Mouse (Mus musculus): ENCODE data around the gene Sphk1. TPM values are rescaled to one million over a fixed set of nuclear protein-coding genes. Genes with fewer than 3 reads are reported as not detected.
"Not testable (repeated sequence)": the region's sequence is repeated elsewhere in the genome, so short reads cannot be mapped to it uniquely, and the experiment has no call there.

Gene Sphk1
- total RNA-seq (2015; ENCODE audit: low replicate concordance) (34.0 and 39.3 TPM in 2 replicates), total RNA-seq (2017; ENCODE audit: low replicate concordance) (65.2 and 96.7 TPM in 2 replicates)

DNA sequence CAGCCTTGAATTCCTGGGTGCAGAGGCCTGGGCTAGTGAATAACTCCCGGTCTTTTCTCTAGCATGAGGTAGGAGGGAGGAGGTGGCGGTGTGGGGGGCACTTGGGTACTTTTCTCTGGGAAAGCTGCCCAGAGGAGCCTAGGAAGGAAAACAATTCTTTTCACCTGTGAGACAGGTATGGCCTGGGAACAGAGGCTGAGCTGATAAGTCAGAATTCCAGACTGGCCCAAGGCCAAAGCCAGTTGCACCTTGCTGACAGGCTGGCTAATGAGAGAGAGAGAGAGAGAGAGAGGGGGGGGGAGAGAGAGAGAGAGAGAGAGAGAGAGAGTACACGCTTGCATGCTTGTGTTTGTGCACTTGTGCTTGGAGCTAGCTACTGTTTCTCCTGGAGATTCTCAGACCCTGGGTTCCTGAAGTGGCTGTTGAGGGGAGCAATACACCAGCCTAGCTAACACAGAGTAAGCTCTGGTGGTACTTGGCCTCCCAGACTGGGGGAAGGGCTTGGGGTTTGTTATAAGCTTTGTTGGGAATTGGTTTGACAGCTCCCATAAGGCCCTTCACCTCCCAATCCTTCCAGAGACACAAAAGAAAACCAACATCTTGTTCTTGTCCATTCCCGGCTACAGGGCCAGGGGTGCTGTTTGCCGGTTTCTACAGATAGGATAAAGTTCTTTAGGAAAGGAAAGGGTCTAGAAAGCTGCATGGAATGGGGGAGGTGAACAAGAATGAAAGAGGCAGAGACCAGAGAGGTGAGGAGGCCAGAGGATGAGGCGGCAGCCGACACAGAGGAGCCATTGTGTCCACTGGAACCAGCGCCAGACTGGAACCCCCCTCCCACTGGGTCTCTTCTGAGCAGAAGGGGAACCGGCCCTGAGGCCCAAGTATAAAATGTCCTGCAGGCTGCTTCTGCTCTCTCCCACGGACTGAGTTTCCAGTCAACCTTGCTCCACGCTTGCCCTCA lies at the start of gene Sphk1:
Sphk1 (plus strand) TSS at position 739 of the 961 bp plus-strand sequence.
- no peak for ATAC-seq (replicated peaks; ENCODE audit: low FRiP score, poor library complexity, severe bottlenecking)

GRCm38 (mm10) chr11:116480975-116481374 lies 49.8 kb upstream of the Sphk1 start:
- no peak for ATAC-seq (replicated peaks; ENCODE audit: low FRiP score, poor library complexity, severe bottlenecking)

DNA sequence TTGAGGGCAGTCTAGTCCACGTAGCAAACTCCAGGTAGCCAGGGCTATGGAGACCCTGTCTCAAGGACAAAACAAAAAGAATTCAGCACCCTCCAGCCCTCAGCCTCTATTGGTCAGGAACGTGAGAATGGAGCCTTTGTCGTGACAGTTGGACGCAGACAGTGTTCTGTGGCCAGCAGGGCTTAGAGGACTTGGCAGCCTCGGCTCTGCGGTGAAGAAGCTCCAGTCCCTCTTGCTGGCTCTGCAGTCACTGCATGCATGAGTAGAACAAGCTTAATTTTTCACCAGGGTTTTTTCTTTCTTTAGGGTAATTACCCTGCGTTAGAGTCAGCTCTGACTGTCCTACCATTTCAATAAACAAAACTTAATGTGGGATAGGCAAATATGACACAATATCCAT lies 48.9 kb upstream of the Sphk1 start:
- ATAC-seq (replicated peaks; ENCODE audit: low FRiP score, poor library complexity, severe bottlenecking), result no peak

GRCm38 (mm10) chr11:116484261-116484660 lies 46.5 kb upstream of the Sphk1 start:
- no peak for ATAC-seq (replicated peaks; ENCODE audit: low FRiP score, poor library complexity, severe bottlenecking)

DNA sequence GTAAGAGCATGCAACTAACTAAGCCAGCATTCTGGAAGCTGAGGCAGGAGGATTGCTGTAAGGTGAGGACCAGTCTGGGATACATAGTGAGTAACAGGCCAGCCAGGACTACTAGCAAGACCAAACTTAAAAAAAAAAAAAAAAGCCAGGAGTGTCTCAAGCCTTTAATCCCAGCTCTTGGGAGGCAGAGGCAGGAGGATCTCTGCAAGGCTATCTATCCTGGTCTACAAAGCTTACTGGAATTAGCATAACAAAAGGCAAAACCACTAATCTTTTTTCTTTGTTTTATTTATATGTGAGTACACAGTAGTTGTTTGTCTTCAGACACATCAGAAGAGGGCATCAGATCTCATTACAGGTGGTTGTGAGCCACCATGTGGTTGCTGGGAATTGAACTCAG lies 42.5 kb upstream of the Sphk1 start:
- no peak for ATAC-seq (replicated peaks; ENCODE audit: low FRiP score, poor library complexity, severe bottlenecking)

DNA sequence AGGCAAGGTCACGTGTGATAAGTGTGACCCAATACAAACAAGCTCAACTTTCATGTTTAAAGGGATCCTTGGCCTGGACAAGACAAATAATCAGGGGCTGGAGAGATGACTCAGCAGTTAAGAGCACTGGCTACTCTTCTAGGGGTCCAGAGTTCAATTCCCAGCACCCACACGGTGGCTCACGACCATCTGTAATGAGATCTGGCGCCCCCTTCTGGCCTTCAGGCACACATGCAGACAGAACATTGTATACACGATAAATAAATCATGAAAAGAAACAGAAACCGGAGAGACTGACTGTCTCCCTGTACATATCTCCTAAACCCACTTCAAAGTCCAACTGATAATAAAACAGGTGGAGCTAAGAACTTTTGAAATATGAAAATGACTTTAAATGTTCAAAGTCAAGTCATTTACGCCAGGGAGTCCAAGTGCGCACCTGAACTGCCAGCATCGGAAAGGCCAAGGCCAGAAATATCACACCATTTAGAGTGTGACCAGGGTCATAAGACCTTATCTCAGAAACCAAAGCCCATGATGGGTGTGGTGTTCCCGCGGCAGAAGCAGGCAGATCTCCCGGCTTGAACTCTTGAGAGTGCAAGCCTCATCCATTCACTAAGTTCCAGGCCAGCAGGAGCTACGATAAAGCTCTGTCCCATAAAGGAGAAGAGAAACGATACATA lies 41.9 kb upstream of the Sphk1 start:
- ATAC-seq (replicated peaks; ENCODE audit: low FRiP score, poor library complexity, severe bottlenecking), result no peak

GRCm38 (mm10) chr11:116489771-116490231 lies 40.9 kb upstream of the Sphk1 start:
- peak; percentile 13 for ATAC-seq (replicated peaks; ENCODE audit: low FRiP score, poor library complexity, severe bottlenecking)

DNA sequence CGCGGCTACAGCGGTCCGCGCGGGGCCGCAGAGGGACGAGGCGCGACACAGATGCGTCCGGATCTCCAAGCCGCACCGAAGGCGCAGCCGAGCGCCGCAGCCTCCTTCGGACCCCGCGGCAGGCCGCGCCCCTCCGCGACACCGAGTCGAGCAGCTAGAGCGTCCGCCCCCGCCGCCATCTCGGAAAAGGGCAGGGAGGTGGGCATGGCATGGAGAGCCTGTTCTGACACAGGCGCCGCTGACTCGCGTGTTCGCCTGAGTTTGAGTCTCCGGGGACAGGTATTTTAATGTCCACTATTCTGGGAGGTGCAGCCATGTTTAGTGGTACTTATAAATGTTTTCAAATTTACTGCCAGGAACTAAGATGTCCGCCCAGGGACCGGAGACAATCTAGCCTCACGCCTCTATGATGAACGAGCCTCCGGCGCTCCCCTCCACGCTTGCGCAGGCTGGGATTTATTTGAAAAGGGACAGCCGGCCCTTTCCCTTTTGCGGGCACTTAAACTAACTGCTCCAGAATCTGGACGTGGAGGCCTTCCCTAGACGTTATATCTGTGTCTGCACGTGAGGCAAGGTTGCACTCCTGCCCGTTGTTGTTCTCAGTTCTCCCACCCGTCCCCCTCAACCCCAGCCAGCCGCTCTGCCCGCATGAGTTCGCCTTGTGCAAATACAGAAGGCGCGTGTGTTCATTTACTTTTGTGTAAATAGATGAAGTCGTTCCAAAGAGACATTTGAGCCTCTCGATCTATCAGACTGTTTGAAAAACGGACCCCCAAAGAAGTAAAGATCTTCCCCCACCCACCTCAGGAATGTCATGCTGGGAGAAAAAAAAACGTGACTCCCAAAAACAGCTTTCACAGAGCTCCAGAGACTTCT lies 40.3 kb upstream of the Sphk1 start:
- peak; percentile 91 for ATAC-seq (replicated peaks; ENCODE audit: low FRiP score, poor library complexity, severe bottlenecking)

- ATAC-seq (replicated peaks; ENCODE audit: low FRiP score, poor library complexity, severe bottlenecking), result no peak
Observed at GRCm38 (mm10) chr11:116491338-116491737, 39.4 kb upstream of the Sphk1 start.

DNA sequence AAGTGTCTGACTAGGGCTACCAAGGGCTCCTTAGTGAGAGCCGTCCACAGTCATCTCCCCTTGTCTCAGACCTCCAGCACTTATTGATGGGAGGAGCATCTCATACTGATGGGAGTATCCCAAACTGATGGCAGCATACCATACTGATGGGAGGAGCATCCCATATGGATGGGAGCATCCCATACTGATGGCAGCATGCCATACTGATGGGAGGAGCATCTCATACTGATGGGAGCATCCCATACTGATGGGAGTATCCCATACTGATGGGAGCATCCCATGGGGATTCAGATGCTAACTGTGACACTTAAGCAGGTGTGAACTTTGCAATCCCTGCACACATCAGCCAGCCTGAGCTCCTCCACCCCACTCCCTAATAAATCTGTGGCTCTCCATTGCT lies 38.2 kb upstream of the Sphk1 start:
- ATAC-seq (replicated peaks; ENCODE audit: low FRiP score, poor library complexity, severe bottlenecking), result not testable (repeated sequence)

- ATAC-seq (replicated peaks; ENCODE audit: low FRiP score, poor library complexity, severe bottlenecking), result no peak
Observed at GRCm38 (mm10) chr11:116493191-116493590, 37.5 kb upstream of the Sphk1 start.

- ATAC-seq (replicated peaks; ENCODE audit: low FRiP score, poor library complexity, severe bottlenecking), result peak; percentile 57
Observed at GRCm38 (mm10) chr11:116493795-116494252, 36.9 kb upstream of the Sphk1 start, which contains the start of gene Prpsap1. TSS of gene Prpsap1 (minus strand) at chr11:116494202.

DNA sequence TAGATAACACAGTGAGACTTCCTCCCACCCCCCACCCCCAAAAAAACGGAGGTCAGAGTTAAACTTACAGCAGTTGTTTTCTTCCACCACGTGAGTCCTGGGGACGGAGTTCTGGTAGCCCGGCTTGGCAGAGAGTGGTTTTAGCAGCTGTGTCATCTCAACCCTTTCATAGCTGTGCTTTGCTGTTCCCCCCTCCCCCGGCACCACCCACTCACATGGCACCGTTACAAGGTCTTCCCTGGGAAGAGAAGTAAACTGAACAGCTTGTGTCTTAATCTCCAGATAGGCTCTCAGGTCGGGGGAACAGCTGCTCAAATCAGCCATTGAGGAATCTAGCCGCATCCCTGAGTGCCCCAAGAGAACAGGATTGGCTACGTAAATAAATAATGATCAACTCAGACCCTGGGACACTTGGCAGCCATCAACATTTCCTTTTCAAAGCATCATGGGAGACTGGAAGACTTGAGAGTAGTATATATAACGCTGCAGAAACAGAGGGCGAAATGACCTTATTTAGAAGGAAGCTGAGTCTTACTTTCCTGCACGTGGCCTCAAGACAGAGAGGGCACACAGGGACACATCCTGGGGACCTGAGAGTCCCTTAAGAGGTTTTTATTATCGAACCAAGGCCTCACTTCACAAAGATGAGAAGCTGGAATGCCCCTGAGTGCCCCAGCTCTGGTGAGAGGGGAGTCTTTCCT lies 36.1 kb upstream of the Sphk1 start:
- ATAC-seq (replicated peaks; ENCODE audit: low FRiP score, poor library complexity, severe bottlenecking), result no peak

DNA sequence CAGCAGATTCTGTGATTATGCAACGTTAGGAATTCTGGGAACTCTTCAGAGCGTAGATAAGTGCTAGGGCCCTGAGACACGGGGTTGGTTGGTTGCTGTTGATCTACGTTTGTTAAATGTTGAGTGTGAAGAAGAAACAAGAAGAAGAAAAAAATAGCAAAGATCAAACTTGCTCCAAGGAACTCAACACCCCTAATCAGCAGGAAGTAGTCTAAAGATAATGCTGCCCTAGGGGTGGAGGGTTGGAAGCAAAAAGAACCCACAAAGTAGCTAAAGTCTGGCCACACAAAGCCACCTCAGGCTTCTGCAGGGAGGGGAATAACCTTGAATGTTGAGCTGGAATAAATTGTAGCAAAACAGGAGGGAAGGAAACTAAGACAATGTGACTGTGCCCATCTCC lies 33.4 kb upstream of the Sphk1 start:
- ATAC-seq (replicated peaks; ENCODE audit: low FRiP score, poor library complexity, severe bottlenecking), result no peak

GRCm38 (mm10) chr11:116498596-116498995 lies 32.1 kb upstream of the Sphk1 start:
- ATAC-seq (replicated peaks; ENCODE audit: low FRiP score, poor library complexity, severe bottlenecking), result no peak

GRCm38 (mm10) chr11:116499018-116499417 lies 31.7 kb upstream of the Sphk1 start:
- no peak for ATAC-seq (replicated peaks; ENCODE audit: low FRiP score, poor library complexity, severe bottlenecking)

GRCm38 (mm10) chr11:116501005-116501746 lies 29.5 kb upstream of the Sphk1 start:
- peak; percentile 69 for ATAC-seq (replicated peaks; ENCODE audit: low FRiP score, poor library complexity, severe bottlenecking)

GRCm38 (mm10) chr11:116504516-116504915 lies 26.2 kb upstream of the Sphk1 start:
- ATAC-seq (replicated peaks; ENCODE audit: low FRiP score, poor library complexity, severe bottlenecking), result no peak
